Mouse (Mus musculus) frontal cortex, adult 2 months (tissue): ENCODE measurements around the gene Plekha5. TPM values are rescaled to one million over a fixed set of nuclear protein-coding genes. Genes with fewer than 3 reads are reported as not detected.
"Not testable (repeated sequence)": the region's sequence is repeated elsewhere in the genome, so short reads cannot be mapped to it uniquely, and the experiment has no call there.

Experiments used
- DNase-seq, 2 experiments: peaks; one replicate each; pipeline ENCODE4 v3.0.0; 2022; ENCODE audit warnings: low spot score in 1 of 2; ENCODE audit errors: extremely low spot score in 1 of 2
- polyA plus RNA-seq: library from polyadenylated mRNA; depleted of rRNA; stranded (reverse); fragments of >200 nt; gene quantifications from 2 replicates; pipeline ENCODE4 v1.2.3, GENCODE M21; 2012

Plekha5 gene
- polyA plus RNA-seq, 1 experiment = 156 TPM

DNA sequence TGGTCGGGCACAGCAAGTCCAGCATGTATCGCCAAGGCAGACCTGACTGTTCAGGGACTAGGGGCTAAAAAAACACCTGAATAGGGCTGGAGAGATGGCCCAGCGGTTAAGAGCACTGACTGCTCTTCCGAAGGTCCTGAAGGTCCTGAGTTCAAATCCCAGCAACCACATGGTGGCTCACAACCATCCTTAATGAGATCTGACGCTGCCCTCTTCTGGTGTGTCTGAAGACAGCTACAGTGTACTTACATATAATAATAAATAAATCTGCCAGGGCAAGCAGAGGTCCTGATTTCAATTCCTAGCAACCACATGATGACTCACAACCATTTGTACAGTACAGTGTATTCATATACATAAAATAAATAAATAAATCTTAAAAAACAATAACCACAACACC is 181.3 kb downstream of the Plekha5 start:
- DNase-seq = not testable (repeated sequence)

DNA sequence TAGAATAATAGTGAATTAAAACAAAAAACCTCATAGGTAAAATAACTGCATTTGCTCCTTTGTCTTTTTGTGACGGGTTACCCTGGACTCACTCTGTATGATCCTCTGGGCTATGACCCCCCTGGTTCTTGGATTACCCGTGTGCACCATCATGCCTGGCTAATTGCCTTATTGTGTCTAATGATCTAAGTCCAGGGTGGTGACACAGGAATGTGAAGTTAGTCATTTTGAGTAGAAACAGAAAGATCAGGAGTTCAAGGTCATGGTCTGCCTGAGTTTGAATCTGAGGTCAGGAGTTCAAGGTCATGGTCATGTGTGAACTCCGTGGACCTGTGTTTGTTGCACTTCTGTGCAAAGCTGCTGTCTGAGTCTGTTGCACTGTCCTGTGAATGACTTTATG is 181.9 kb downstream of the Plekha5 start:
- no peak for DNase-seq

DNA sequence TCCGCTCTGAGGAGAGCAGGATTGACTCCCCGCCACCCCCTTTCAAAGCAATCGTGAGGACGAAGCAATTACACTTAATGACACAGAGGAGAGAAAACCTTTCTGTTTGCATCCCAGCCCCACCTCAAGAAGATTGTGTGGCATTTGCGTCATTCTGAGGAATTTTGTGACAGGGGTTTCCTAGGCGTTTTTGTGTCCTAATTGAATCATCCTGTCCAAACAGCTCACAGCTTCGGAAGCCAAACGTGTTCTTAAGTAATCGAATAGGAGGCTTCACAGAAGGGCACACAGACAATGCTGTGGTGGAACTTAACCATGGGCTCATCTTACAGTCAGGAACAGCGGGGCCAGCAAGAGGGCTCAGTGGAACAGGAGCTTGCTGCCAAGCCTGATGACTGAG is 182.7 kb downstream of the Plekha5 start:
- no peak for DNase-seq

DNA sequence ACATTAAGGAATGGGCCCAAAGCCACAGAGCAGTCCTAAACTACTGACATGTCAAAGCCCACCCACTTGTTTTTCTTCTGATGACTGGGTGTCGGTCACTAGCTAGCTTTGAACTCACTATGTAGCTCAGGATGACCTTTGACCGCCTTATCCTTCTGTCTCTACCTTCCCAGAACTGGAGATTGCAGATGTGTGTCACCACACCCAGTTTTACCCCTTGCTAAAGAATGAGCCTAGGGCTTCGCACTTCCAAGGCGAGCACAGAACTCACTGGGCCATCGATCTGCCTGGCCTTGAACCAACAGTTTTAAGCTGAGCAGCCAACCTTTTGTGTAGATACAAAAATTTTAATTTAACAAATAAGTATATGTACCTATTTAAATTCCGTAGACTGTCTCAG is 184.8 kb downstream of the Plekha5 start:
- no peak for DNase-seq

DNA sequence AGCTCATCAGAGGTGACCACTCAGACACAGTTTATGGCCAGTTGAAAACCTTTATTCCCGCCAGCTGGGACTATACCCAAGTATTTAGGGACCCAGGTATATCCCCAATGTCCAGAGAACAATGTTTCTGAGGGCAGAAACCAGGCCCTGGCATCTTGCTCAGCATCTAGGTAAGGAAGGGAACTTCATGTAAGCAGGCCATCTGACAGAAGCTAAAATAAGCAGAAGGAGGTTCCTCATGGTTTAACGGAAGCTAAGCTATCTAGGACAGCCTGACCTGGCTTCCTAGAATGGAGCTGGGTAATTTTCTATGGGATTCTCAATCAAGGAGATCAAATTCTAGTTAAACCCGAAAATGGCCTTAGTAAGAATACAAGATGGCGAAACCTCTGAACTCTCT is 185.7 kb downstream of the Plekha5 start:
- DNase-seq = no peak

DNA sequence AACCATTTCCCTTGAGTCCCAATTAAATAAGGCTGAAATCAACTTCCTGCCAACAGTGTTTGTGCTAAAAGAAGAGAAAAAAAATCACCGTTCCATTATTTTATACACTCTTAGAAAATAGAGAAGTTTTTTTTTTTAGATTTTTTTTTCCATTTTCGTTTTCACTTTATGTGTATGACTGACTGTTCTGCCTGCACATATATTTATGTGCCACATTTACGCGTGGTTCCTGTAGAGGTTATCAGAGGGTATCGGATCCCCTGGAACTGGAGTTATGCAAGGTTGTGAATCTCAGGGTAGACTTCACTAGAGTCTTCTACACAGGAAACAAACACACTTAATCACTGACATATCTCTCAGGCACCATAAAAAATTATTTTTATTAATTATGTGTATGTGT is 186.3 kb downstream of the Plekha5 start:
- no peak for DNase-seq

DNA sequence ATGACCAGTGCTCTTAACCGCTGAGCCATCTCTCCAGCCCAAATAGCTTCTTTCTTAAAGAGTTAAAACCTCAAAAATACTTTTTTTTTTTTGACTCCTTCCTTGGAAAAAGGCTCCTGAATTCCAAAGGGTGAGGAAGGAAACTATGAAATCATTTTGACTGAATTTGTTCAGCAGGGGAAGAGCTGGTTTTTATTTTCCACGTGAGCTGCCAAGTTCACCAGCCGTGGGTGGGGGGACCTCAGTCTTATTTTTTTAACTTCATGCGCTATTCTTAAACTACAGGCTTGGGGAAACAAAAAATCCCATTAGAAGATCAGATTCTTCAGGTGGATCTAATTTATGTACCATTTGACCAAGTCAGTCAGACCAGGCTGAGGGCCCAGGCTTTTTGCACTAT is 187.4 kb downstream of the Plekha5 start:
- DNase-seq = no peak

DNA sequence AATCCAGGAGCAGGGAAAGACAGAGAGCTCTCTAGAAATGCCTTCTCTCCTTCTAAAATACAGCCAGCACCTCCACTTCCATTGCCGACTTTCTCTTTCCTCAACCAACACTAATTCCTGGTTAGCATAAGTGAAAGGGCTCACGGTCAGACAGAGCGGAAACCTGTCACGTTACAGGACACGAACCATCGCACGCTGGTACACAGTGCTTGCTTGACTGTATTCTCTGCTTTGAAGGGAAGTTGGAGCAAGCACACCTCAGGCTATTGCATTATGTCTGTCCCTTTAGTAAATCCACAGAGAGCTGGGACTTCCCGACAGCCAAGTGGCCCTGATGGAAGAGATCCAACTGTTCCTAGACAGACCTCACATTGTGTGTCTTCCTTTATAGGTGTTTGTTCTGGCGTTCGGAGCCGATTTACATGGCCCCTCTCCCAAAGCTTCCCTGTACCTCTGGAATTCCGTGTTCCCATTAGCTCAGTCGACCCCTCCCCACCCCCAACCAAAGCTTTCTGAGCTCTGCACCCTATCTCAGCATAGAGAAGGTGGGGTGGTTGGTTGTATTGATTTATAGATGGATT is 188.1 kb downstream of the Plekha5 start:
- no peak for DNase-seq

DNA sequence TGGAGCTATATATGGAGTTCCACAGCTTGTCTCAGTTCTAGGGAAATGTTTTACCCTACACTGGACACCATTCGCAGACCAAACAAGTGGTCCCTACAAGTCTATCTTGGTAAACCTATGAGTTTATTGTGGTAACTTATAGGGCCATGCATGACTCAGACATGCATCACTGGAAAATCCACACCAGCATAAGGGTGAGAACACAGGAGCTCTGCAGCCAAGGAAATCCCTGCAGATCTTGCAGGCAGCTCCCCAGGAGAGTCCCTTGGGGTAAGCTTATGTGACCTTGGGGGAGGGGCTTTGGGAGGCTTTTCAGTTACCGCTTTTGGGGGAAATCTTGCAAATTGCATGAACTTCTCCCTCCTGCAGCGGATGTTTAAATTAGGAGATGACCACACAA is 190.0 kb downstream of the Plekha5 start:
- no peak for DNase-seq

DNA sequence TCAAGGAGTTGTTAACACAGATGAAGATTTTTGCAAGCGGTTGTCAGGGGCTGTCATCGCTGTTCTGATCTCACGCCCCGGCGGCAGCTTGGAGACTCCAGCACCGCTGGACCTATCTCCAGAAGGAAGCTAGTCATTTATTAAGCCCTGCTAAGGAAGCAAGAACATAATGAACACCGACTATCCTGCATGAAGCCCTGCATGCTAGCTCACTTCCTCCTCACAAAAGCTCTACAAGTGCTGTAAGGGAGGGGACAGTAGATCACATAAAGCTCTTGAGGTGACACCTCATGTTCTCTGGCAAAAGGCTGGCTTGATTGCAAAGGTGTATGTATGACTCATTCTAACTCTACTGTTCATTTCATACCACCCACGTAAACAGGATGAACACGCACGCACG is 190.9 kb downstream of the Plekha5 start:
- no peak for DNase-seq

DNA sequence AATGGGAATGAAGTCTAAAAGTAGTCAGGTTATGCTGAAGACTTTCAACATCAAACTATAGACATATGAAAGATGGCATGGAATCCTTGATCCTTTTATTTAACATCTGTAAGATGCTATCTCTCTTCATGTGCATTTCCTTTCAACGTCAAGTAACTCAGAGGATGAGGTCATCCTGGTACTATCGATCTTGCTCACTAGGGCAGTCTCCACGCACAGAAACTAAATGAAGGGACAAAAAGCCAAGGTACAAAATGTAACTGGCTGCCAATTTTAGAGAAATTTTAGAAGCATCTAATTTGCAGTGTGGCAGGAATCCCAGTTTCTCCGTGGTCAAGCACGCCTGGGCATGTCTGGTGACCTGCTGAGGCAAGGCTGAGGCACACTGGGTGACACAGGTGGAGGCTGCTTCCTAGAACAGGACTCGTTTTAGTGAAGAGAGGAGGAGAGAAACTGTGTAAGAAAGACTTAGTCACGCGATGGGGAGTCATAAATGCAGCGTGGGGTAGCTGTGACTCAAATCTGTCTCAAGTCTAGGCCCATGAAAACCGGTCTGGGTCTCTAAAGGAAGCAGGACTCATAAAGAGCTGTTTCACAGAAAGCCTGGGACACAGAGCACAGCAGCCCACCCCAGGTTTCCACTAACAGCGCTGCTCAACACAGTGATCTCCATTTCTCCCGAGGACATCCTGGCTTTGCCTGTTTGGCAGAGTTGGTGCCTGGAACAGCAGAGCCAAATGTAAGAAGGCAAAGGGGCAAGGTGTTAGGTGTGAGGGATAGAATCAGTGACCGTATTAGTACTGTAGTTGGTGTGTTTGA is 196.9 kb downstream of the Plekha5 start:
- no peak for DNase-seq

DNA sequence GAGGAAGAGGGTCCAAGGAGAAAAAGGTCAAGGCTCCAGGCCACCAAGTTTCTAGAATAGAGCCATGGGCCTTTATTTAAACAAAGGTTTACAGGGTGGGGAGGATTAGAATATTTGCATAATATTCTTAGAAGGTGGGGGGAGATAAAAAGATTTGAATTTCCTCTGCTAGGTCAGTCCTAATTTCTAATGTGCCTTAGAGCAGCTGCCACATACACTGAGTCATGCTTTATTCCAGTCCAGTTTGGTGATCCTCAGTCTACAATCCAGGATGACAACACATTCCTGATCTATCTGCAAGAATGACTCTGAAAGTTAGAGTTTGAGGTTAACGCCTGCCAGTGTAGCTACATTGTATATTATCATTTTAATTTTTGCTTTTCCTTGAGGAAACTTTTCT is 197.8 kb downstream of the Plekha5 start:
- DNase-seq = no peak

DNA sequence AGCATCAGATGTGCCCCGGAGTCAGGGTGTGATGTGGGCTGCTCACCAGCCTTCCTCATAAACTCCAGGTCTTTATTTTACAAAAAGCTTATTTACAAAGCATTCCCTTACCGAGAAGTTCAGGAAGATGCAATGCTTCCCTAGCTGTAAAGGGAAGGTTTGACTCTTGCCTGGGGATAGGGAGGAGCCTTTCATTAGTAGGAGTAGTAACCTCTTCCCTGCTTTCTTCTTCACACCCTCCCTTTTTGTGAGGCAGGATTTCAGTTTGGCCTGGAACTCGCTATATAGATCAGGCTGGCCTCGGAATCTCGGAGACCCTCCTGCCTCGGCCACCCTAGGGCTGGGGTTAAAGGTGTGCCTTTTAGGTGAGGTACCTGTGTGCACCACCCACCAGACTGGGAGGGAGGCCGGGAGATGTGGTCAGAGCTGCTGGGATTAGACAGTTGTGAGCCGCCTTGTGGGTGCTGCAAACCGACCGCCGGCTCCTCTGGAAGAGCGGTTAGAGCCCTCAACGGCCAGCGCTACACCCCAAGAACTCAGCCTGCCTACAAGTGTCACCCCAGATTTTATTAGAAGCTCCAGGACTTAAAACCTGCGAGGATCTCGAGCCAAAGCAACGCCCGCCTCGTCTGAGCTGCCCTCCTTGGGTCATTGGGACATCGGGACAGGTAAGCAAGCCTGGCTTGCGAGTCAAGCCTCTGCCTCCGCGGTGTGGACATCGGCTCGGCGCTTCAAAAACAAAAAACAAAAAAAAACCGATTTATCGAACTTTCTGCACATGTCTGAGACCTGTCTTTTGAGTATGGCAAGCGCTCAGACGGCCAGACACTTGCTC is 198.8 kb downstream of the Plekha5 start, which contains the start of gene Aebp2:
Gene Aebp2, plus strand, starts transcription at position 273 of the 835 bp plus-strand sequence.
- no peak for DNase-seq

DNA sequence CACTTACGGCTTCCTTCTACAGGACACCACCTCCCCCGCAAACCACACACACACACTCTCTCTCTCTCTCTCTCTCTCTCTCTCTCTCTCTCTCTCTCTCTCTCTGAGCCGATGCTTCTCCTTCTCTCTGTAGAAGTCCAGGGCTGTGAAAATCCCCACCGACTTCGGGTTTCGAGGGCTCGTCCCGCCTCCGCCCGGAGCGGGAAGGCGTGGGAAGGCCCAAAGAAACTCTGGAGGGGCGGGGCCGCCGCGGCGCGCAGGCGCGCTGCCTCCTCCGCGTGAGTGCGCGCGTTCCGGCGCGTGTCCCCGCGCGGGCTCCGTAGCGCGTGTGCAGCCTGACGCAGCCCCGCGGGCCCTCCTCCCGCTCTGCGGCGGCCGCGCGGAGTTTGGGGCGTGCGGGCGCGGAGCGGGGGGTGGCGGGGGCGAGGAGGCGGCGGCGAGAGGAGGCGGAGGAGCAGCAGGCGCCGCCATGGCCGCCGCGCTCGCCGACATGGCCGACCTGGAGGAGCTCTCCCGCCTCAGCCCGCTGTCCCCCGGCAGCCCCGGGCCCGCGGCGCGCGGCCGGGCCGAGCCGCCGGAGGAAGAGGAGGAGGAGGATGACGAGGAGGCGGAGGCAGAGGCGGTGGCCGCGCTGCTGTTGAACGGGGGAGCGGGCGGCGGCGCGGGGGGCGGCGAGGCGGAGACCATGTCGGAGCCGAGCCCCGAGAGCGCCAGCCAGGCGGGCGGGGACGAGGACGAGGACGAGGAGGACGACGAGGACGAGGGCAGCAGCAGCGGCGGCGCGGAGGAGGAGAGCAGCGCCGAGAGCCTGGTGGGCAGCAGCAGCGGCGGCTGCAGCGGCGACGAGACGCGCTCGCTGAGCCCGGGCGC is 199.6 kb downstream of the Plekha5 start:
- peak; percentile 81 to 94 for DNase-seq

DNA sequence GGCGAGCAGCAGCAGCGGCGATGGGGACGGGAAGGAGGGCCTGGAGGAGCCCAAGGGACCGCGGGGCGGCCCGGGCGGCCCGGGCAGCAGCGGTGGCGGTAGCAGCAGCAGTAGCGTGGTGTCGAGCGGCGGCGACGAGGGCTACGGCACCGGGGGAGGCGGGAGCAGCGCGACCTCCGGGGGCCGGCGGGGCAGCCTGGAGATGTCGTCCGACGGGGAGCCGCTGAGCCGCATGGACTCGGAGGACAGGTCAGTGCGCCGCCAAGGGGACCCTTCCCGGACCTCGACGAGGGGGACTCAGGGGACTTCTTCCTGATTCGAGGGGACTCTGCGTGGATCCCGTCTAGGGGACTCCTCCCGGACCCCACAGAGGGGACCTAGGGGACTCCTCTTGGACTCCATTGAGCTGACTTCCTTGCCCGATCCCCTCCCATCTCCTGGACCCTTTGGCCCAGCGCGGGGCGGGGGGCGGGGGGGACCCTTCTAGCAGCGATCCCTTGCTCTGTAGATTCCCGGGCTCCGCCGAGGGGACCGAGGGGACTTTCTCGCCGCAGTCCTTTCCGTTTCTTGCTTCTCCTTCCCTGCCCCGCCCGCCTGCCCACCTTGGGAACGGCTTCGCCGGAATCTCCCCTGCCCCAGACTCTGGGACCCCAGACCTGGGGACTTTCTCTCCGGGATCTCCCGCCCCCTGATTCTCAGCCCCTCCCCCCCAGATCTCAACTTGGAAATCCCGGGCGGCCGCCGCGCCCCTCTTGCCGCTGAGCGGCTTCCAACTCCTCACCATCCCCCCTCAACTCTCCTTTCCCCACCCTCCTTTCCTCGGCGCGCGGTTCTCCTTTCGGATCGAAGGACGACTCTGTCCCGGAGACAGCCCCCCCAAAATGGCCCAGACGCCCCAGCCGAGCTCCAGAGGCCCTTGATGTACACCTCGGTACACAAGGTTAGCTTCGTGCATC is 200.5 kb downstream of the Plekha5 start:
- DNase-seq = no peak

DNA sequence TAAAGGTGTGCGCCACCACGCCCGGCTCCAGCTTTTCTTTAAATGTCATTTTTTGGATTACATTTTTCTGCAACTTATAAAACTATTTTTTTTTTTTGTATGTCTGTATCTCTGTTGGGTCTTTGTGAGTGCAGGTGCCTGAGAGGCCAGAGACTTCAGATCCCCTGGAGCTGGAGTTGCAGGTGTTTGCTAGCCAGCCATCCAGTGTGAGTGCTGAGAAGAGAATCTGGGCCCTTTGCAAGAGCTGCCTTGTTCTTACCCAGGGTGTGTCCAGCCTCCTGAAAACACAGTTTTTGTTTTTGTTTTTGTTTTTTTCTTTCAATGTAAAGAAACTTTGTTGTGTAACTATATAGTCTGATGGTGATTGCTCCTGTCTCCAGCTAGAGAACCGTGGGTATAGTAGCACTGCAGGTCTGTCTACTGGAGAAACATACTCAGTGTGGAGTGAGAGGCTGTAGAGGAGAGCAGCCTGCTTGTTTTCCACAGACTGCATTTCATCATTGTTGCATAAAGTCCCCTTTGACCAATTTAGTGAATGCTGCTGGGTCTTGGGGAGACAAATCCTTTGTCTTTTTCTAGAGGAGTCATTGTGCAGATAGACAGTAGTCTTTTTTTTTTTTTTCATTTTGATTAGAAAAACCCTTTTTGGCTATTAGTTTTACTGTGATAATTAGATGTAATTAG is 205.5 kb downstream of the Plekha5 start:
- no peak for DNase-seq

DNA sequence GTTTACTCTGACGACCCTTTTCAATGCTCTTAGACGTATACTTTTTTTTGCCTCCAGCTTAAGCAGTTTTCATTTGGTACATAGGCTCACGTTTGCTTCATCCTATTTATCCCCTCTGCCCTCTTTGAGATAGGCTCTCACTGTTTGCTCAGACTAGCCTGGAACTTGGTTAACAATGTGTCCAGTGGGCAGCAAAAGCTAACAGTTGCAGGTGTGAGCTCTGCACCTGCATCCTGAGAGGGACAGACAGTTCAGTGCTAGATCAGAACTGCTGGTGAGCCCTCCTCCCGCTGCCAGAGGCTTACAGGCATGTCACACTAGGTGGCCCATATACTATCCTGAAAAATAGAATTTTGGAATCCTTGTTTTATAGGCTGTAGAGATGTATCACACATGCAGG is 206.5 kb downstream of the Plekha5 start:
- DNase-seq = no peak

DNA sequence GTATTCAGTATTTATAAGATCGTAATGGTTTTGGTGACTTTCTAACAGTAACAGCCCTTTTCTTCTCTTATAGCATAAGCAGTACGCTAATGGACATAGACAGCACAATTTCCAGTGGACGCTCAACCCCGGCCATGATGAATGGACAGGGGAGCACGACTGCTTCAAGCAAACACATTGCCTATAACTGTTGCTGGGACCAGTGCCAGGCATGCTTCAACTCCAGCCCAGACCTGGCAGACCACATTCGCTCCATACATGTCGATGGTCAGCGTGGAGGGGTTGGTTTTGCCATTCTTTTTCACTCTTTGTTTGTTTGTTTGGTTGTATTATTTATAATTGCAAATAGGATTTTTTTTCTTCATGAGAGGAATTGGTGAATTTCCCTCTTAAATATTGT is 209.8 kb downstream of the Plekha5 start:
- DNase-seq = no peak

DNA sequence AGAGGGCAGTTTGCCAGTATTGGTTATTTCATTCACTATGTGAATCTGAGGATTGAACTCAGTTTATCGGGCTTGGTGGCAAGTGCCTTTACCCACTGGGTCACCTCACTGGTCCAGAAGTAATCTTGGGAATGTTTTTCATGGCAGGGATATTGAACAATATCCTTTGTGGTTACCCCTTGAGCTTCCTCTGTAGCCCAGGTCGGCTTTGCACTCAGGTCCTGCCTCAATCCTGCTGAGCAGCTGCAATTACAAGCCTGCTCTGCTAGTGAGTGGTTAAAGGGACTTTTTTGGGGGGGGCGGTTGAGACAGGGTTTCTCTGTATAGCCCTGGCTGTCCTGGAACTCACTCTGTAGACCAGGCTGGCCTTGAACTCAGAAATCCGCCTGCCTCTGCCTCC is 212.4 kb downstream of the Plekha5 start:
- no peak for DNase-seq
